Mouse (Mus musculus): ENCODE results near the gene D5Ertd579e.

GRCm38 (mm10) chr5:36579967-36580366, 115.9 kb downstream of the D5Ertd579e start:
- TF ChIP-seq FOSL1 (IDR thresholded peaks at IDR 0.05; ENCODE audit: insufficient read depth, low read length, poor library complexity, severe bottlenecking) (no peak), CTCF (IDR thresholded peaks at IDR 0.05; ENCODE audit: control insufficient read depth, insufficient read depth, insufficient read length) (no peak)

Measured in C2C12 (cell line).